Mouse (Mus musculus): ENCODE measurements around the gene Plpp2.

GRCm38 (mm10) chr10:79574350-79574749 lies 40.8 kb upstream of the Plpp2 start:
- TF ChIP-seq CTCF (IDR thresholded peaks at IDR 0.05; ENCODE audit: extremely low read depth, insufficient read depth, low read length) (no peak), POLR2A (IDR thresholded peaks at IDR 0.05; ENCODE audit: extremely low read depth, insufficient read depth, low read length) (no peak)
